Mouse (Mus musculus) CD4-positive, CD25-positive, alpha-beta regulatory T cell, adult 9 weeks (primary cell): ENCODE data around the gene Pigg. TPM values are rescaled to one million over a fixed set of nuclear protein-coding genes. Genes with fewer than 3 reads are reported as not detected.

ENCODE experiments used
- polyA plus RNA-seq: library from polyadenylated mRNA; unstranded; fragments of 100-300 nt; shearing (Covaris generic); gene quantifications from one replicate; pipeline ENCODE4 v1.2.1, GENCODE M21; 2017

Pigg gene
- polyA plus RNA-seq, result 7.1 TPM

DNA sequence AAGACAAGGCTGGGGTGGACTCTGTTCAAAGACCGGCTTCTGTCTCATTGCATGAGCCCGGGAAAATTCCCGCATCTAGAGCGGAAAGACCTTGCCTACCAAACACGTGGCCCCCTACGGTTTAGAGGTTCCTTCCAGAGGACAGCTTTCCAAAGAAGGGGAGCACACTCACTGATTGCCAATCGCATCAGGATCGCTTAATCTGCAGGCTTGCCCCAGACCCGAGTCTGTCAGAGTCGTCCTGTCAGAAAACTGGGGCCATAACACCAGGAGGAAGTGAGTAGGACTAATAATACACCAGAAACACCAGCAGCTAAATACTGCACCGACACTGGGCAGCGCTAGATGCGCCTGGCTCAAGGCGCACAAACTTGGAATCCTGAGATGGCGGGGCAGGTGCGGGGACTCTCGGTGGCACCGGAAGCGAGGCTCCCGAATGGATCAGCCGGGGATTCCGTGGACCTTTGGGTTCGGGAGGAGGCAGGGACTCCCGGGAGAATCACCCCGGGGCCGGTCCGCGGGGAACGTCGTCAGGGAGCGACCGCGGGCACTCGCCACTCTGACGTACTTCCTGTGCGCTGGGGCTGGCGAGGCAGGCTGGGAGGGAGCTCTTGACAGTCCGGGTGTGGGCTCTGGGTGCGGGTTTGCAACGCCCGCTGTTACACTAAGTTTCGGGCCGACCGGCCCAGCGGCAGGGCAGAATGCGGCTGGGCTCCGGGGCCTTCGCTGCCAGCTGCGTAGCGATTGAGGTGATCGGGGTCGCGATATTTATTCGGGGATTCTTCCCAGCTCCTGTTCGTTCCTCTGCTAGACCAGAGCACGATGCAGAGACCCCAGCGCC lies at the start of gene Pigg:
Gene Pigg (plus strand): TSS at position 386 of the 841 bp plus-strand sequence.

DNA sequence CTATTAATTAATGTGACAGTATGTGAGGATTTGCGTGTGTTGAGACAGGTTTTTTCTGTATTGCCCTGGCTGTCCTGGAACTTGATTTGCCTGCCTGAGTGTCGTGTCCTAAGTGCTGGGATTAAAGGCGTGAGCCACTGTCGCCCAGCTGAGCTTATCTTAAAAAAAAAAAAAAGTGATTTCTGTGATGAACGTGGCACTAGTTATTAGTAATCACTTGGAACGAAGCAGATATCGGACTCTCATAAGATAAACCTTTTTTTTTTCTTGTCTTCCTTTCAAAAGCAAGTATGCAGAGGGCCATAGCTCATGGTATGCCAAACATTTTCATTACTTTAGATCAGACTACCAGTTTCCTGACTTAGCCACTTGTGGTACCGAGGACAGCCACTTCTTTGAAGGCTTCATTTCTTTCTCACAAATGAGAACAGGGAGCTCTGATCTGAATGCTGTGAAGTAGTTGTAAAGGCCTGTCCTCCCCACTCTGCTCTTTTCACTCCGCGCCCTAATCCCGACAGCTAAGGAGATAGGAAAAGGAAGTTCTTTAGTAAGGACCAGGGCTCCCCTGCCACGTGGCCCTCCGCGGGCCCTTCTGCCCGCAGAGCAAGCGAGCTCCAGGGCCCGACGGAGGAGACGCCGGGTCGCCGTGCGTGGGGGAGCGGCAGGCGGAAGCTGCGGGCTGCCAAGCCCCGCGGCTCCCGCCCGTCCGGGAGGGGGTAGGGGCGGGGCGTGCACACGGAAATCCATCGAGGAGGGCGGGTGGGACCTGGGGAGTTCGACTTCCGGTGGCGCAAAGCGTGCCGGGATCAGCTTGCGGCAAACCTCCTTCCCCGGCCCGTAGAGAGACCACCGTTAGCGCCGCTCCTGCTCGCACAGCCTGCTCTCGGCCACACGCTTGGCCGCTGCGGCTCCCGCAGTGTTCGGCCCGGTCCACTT lies 44.0 kb upstream of the Pigg start, which contains the start of gene Dr1:
Gene Dr1 (plus strand): TSS at position 771 of the 936 bp plus-strand sequence.

DNA sequence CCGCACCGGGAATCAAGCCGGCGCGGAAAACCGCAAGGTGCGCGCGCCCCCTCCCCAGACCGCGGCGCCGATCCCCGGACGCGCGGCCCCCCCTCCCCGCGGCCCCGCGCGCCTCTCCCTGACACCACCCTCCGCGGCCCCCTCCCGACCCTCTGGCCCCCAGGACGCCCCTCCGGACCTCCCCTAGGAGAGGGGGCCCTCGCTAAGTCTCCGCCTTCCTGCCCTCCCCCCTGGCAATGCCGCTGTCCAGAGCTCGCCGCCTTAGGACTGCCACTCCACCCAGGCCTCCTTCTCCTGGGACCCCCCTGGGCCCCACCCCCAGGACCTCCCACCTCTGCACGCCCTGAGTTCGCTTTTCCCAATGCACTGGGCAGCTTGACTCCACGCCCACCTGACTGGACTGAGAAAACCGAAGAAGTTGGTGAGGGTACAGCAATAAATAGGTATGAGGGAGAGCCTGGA lies 55.5 kb downstream of the Pigg start, which contains the start of gene Gm42517:
Gene Gm42517 (minus strand): TSS at position 52 of the 462 bp plus-strand sequence.

DNA sequence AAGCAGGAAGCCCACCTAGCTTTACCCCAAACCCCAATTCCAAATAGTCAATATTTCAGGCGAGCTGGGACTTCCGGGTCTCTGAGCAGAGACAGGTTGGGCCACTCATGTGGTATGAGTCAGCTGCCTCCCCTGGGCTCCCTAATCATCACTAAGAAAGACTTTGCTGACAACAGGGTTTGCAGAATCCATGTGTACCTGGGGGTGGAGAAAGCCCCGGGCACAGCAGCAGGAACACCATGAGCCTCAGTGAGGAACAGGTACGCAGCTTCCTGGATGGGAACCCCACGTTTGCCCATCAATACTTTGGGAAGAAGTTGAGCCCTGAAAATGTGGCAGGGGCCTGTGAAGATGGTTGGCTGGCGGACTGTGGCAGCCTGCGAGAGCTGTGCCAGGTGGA lies 75.8 kb downstream of the Pigg start, which contains the start of gene Pde6b:
Gene Pde6b (plus strand): TSS at position 191 of the 400 bp plus-strand sequence.

Other genes starting within 250 kb of the Pigg start
- 111 TPM for gene Mtf2, start 246.9 kb upstream of the Pigg start, polyA plus RNA-seq
- 90.1 TPM for gene Tmed5, start 180.0 kb upstream of the Pigg start, polyA plus RNA-seq
- gene Ccdc18, start 179.7 kb upstream of the Pigg start, polyA plus RNA-seq, result 2.3 TPM
- gene Dr1, start 43.7 kb upstream of the Pigg start, polyA plus RNA-seq, result 23.4 TPM
- not detected for gene Gm42517, start 55.3 kb downstream of the Pigg start, polyA plus RNA-seq
- gene Pde6b, start 75.8 kb downstream of the Pigg start, polyA plus RNA-seq, result 2.5 TPM
- gene Atp5k, start 121.8 kb downstream of the Pigg start, polyA plus RNA-seq, result 207 TPM
- gene Mfsd7a, start 136.3 kb downstream of the Pigg start, polyA plus RNA-seq, result not detected
- gene Pcgf3, start 148.6 kb downstream of the Pigg start, polyA plus RNA-seq, result 14.5 TPM
- not detected for gene Cplx1, start 237.4 kb downstream of the Pigg start, polyA plus RNA-seq